Mouse (Mus musculus): ENCODE data around the gene Tmem184b. TPM values are rescaled to one million over a fixed set of nuclear protein-coding genes. Genes with fewer than 3 reads are reported as not detected.

Tmem184b gene
- polyA plus RNA-seq (2015; fragmentation: Nextera tagmentation; extraction: Ambion mirVana), result 32.7 and 34.1 TPM in 2 replicates

DNA sequence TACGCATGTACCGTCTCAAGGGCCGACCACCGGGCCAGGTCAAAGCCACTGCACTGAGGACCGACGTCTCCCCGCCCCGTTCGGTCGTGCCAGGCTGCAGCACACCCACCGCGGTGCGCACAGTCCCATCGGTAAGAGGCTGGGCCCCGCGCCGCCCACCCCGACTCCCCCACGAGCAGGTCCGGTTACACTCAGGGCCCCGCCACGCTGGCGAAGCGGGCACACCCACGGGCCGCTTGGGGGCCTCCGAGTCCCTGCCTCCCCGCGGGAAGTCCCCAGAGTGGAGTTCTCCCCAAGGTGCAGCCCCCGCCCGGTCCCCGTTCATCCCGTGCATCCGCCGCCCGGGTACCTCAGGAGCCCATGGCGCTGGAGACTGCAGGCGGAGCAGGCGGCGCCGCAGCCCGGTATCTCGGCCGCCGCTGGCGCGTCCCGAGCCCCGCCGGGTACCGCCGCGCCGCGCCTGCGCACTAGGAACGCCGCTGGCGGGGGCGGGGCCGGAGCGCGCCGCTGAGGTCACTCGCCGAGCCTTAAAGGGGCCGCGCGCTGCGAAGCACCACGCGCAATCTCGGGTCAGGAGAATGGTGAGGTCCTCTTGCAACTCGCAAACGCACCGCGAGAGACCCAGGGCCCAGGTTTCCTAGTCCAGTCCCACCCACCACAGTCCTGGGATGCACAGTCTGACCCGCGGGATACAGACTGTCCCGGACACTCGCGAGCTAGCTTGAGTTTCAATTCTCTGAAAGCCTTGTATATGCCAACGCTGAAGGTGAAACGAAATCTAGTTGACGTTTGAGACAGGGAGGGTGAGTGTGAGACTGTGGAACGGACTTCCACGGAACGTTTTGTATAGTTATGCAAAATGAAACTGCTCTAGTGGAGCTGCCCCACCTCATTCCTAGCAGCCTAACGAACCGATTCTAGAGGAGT is at the start of gene Tmem184b:
Tmem184b (minus strand) TSS at position 734 of the 927 bp plus-strand sequence.
- H3K9ac ChIP-seq (ENCODE audit: low read depth, low read length), result peak within 1 kb of the TSS; percentile 83
- H3K4me3 ChIP-seq (ENCODE audit: low read depth, low read length), result peak within 1 kb of the TSS; percentile 96
- H3K36me3 ChIP-seq (ENCODE audit: control insufficient read depth, insufficient read depth), result no peaks in the 10 kb centered on the region
- ATAC-seq, result peak; percentile 88
- H3K9me3 ChIP-seq (ENCODE audit: control insufficient read depth), result no peaks in the 10 kb centered on the region
- TF ChIP-seq CTCF (IDR thresholded peaks at IDR 0.05; ENCODE audit: low read depth), result no peak; the same call in 1 of the 2 replicates
- WGBS, result under 1% methylated on average over 85 of the region's 90 CpGs
- peak within 1 kb of the TSS; percentile 68 for H3K27ac ChIP-seq (ENCODE audit: low read depth, low read length)
- peak within 1 kb of the TSS; percentile 91 for H3K4me2 ChIP-seq (replicated peaks; ENCODE audit: low read depth)
- no peaks in the 10 kb centered on the region for H3K27me3 ChIP-seq (replicated peaks; ENCODE audit: control insufficient read depth, insufficient read depth, low read length)
- H3K4me1 ChIP-seq (replicated peaks; ENCODE audit: control insufficient read depth, insufficient read depth, low read length), result peaks cover 5% of the 10 kb centered on the region; the same call in 1 of the 2 replicates

GRCm38 (mm10) chr15:79448041-79448440 is 44.7 kb upstream of the Tmem184b start:
- H3K9me3 ChIP-seq (ENCODE audit: control insufficient read depth), result no peaks in the 10 kb centered on the region
- no peak overlapping the region for H3K9ac ChIP-seq (ENCODE audit: low read depth, low read length)
- no peak for TF ChIP-seq CTCF (IDR thresholded peaks at IDR 0.05; ENCODE audit: low read depth)
- no peaks in the 10 kb centered on the region for H3K36me3 ChIP-seq (ENCODE audit: control insufficient read depth, insufficient read depth)
- H3K4me3 ChIP-seq (ENCODE audit: low read depth, low read length), result no peak overlapping the region
- no peak for ATAC-seq
- H3K4me2 ChIP-seq (replicated peaks; ENCODE audit: low read depth), result no peak overlapping the region
- H3K27me3 ChIP-seq (replicated peaks; ENCODE audit: control insufficient read depth, insufficient read depth, low read length), result no peaks in the 10 kb centered on the region
- H3K4me1 ChIP-seq (replicated peaks; ENCODE audit: control insufficient read depth, insufficient read depth, low read length), result no peaks in the 10 kb centered on the region
- 88% methylated on average over 3 of the region's 3 CpGs for WGBS
- H3K27ac ChIP-seq (ENCODE audit: low read depth, low read length), result no peak overlapping the region

GRCm38 (mm10) chr15:79445786-79446654 is 42.7 kb upstream of the Tmem184b start:
- ATAC-seq, result no peak
- no peak for TF ChIP-seq CTCF (IDR thresholded peaks at IDR 0.05; ENCODE audit: low read depth)
- Histone ChIP-seq H3K27ac (ENCODE audit: low read depth, low read length) (no peak overlapping the region), H3K9me3 (ENCODE audit: control insufficient read depth) (no peaks in the 10 kb centered on the region), H3K4me3 (ENCODE audit: low read depth, low read length) (no peak overlapping the region), H3K36me3 (ENCODE audit: control insufficient read depth, insufficient read depth) (no peaks in the 10 kb centered on the region), H3K27me3 (replicated peaks; ENCODE audit: control insufficient read depth, insufficient read depth, low read length) (no peaks in the 10 kb centered on the region), H3K4me1 (replicated peaks; ENCODE audit: control insufficient read depth, insufficient read depth, low read length) (no peaks in the 10 kb centered on the region), H3K9ac (ENCODE audit: low read depth, low read length) (no peak overlapping the region), H3K4me2 (replicated peaks; ENCODE audit: low read depth) (no peak overlapping the region)
- 74% methylated on average over 8 of the region's 8 CpGs for WGBS

GRCm38 (mm10) chr15:79443856-79444410 is 40.6 kb upstream of the Tmem184b start:
- ATAC-seq, result no peak
- no peak for TF ChIP-seq CTCF (IDR thresholded peaks at IDR 0.05; ENCODE audit: low read depth)
- WGBS, result 71% methylated on average over 7 of the region's 7 CpGs
- Histone ChIP-seq H3K4me1 (replicated peaks; ENCODE audit: control insufficient read depth, insufficient read depth, low read length) (0 out of 2 replicates have a peak, but pooled peaks cover 5% of the 10 kb centered on the region), H3K9ac (ENCODE audit: low read depth, low read length) (no peak overlapping the region; the same call in 1 of the 2 replicates), H3K36me3 (ENCODE audit: control insufficient read depth, insufficient read depth) (no peaks in the 10 kb centered on the region), H3K4me3 (ENCODE audit: low read depth, low read length) (no peak overlapping the region), H3K27ac (ENCODE audit: low read depth, low read length) (no peak overlapping the region), H3K27me3 (replicated peaks; ENCODE audit: control insufficient read depth, insufficient read depth, low read length) (no peaks in the 10 kb centered on the region), H3K9me3 (ENCODE audit: control insufficient read depth) (no peaks in the 10 kb centered on the region), H3K4me2 (replicated peaks; ENCODE audit: low read depth) (no peak overlapping the region)

GRCm38 (mm10) chr15:79442961-79443518 is 39.7 kb upstream of the Tmem184b start:
- Histone ChIP-seq H3K9me3 (ENCODE audit: control insufficient read depth) (no peaks in the 10 kb centered on the region), H3K4me3 (ENCODE audit: low read depth, low read length) (no peak overlapping the region), H3K4me1 (replicated peaks; ENCODE audit: control insufficient read depth, insufficient read depth, low read length) (0 out of 2 replicates have a peak, but pooled peaks cover 5% of the 10 kb centered on the region), H3K9ac (ENCODE audit: low read depth, low read length) (no peak overlapping the region), H3K36me3 (ENCODE audit: control insufficient read depth, insufficient read depth) (no peaks in the 10 kb centered on the region), H3K4me2 (replicated peaks; ENCODE audit: low read depth) (no peak overlapping the region), H3K27ac (ENCODE audit: low read depth, low read length) (no peak overlapping the region), H3K27me3 (replicated peaks; ENCODE audit: control insufficient read depth, insufficient read depth, low read length) (no peaks in the 10 kb centered on the region)
- no peak for TF ChIP-seq CTCF (IDR thresholded peaks at IDR 0.05; ENCODE audit: low read depth)
- WGBS, result 89% methylated on average over 9 of the region's 9 CpGs
- no peak for ATAC-seq

Measured in intestine, postnatal 0 days (tissue).